16 mouse cellular contexts compared by ENCODE assay signal in the genomic region with DNA sequence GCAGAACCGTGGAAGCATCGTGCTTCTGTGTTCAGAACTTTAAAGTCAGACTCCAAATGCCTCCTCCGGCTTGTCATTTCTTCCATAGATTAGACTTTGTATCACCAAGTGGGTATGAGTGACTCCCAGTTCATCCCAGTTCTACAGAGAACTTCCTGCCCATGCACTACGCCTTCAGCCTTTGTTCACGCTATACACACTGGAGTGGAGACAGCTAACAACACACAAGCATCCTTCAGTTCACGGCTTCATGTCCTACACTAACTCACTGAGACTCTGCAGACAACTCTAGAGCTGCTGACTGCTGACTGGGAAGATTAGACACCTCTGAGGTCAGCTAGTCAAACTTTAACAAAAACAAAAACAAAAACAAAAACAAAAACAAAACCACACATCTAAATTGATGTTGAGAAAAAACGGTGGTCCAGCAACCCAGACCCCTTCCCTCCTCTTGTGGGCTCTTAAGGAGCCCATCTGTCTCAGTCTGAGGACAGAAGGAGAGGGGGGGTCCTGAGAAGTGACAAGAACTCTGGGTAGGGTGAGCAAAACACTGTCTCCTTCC. TPM values are rescaled to one million over a fixed set of nuclear protein-coding genes. Genes with fewer than 3 reads are reported as not detected.
A peak's percentile ranks its signal among the peaks of the same experiment; 100 is the strongest.
DNase-seq lines count a peak whose midpoint lies in the region; ATAC-seq lines count a peak whose summit lies in the region.
"Had no signal": no experiment of that assay in that cellular context is flagged by ENCODE, and none has a peak within 500 bp of the region (broad histone marks: within the 10 kb centered on the region; RNA-seq: fewer than 3 reads in every experiment).

No protein-coding gene starts in this region.

- no peak for DNase-seq in hindbrain, embryonic 10.5 days (ENCODE audit: low spot score)
- peak; percentile 92 for DNase-seq in midbrain, embryonic 11.5 days (ENCODE audit: low spot score, missing footprints)
- DNase-seq: heart, adult 18-20 months; kidney, postnatal 36 days; lung, adult 2 months; right cerebral cortex, postnatal 4 days had no signal

- H3K4me1 ChIP-seq in hindbrain, embryonic 10.5 days (replicated peaks), result peaks cover 85% of the 10 kb centered on the region
- H3K4me1 ChIP-seq in hindbrain, embryonic 16.5 days (ENCODE audit: control insufficient read depth, insufficient read depth, low read depth, low read length), result peaks cover 20% of the 10 kb centered on the region
- peaks cover 47% of the 10 kb centered on the region for H3K4me1 ChIP-seq in midbrain, embryonic 11.5 days (ENCODE audit: control insufficient read depth, insufficient read depth, low read length)
- peaks cover 15% of the 10 kb centered on the region for H3K4me1 ChIP-seq in midbrain, embryonic 16.5 days (ENCODE audit: control insufficient read depth, insufficient read depth, low read length)
- peaks cover 49% of the 10 kb centered on the region for H3K4me1 ChIP-seq in hindbrain, embryonic 13.5 days (replicated peaks)
- peaks cover 44% of the 10 kb centered on the region for H3K4me1 ChIP-seq in neural tube, embryonic 15.5 days

- peaks cover 100% of the 10 kb centered on the region for H3K27me3 ChIP-seq in hindbrain, embryonic 10.5 days (ENCODE audit: insufficient read depth, poor library complexity, severe bottlenecking)
- H3K27me3 ChIP-seq in hindbrain, embryonic 16.5 days (replicated peaks; ENCODE audit: control insufficient read depth, insufficient read depth, low read length), result peaks cover 63% of the 10 kb centered on the region
- H3K27me3 ChIP-seq in midbrain, embryonic 11.5 days (ENCODE audit: control insufficient read depth, insufficient read depth, low read length), result peaks cover 92% of the 10 kb centered on the region
- peaks cover 91% of the 10 kb centered on the region for H3K27me3 ChIP-seq in midbrain, embryonic 16.5 days (ENCODE audit: control insufficient read depth, insufficient read depth, low read depth, low read length)
- peaks cover 99% of the 10 kb centered on the region for H3K27me3 ChIP-seq in hindbrain, embryonic 13.5 days
- H3K27me3 ChIP-seq in neural tube, embryonic 15.5 days (replicated peaks), result peaks cover 79% of the 10 kb centered on the region

- no peaks in the 10 kb centered on the region for H3K9me3 ChIP-seq in hindbrain, embryonic 10.5 days
- H3K9me3 ChIP-seq in hindbrain, embryonic 16.5 days (ENCODE audit: control insufficient read depth, low read length), result no peaks in the 10 kb centered on the region
- no peaks in the 10 kb centered on the region for H3K9me3 ChIP-seq in midbrain, embryonic 11.5 days (ENCODE audit: control insufficient read depth, low read length)
- H3K9me3 ChIP-seq in midbrain, embryonic 16.5 days (replicated peaks; ENCODE audit: control insufficient read depth, low read length, poor library complexity, severe bottlenecking), result no peaks in the 10 kb centered on the region
- H3K9me3 ChIP-seq in hindbrain, embryonic 13.5 days, result no peaks in the 10 kb centered on the region
- H3K9me3 ChIP-seq in neural tube, embryonic 15.5 days (replicated peaks), result no peaks in the 10 kb centered on the region

- H3K9ac ChIP-seq in hindbrain, embryonic 16.5 days (ENCODE audit: low read depth, low read length), result no peak overlapping the region
- H3K9ac ChIP-seq in midbrain, embryonic 11.5 days (ENCODE audit: low read length), result no peak overlapping the region; the same call in 1 of the 2 replicates
- no peak overlapping the region for H3K9ac ChIP-seq in midbrain, embryonic 16.5 days (ENCODE audit: low read depth, low read length)
- H3K9ac ChIP-seq in hindbrain, embryonic 13.5 days, result no peak overlapping the region
- no peak overlapping the region for H3K9ac ChIP-seq in neural tube, embryonic 15.5 days (replicated peaks)

- peak overlapping the region; percentile 12 for H3K4me3 ChIP-seq in hindbrain, embryonic 10.5 days
- H3K4me3 ChIP-seq in hindbrain, embryonic 16.5 days (ENCODE audit: low read length), result no peak overlapping the region
- H3K4me3 ChIP-seq in midbrain, embryonic 11.5 days (ENCODE audit: low read depth, low read length), result no peak overlapping the region
- H3K4me3 ChIP-seq in midbrain, embryonic 16.5 days (ENCODE audit: low read depth, low read length), result no peak overlapping the region
- H3K4me3 ChIP-seq in hindbrain, embryonic 13.5 days, result no peak overlapping the region
- no peak overlapping the region for H3K4me3 ChIP-seq in neural tube, embryonic 15.5 days (replicated peaks)

- no peak for ATAC-seq in hindbrain, embryonic 16.5 days
- ATAC-seq in midbrain, embryonic 11.5 days (ENCODE audit: low FRiP score), result no peak; the same call in 1 of the 2 replicates
- no peak for ATAC-seq in midbrain, embryonic 16.5 days
- no peak for ATAC-seq in hindbrain, embryonic 13.5 days (ENCODE audit: low FRiP score)
- no peak for ATAC-seq in neural tube, embryonic 15.5 days (ENCODE audit: low FRiP score)
- no peak for ATAC-seq in cerebellum, adult (ENCODE audit: insufficient number of reproducible peaks, low FRiP score, low TSS enrichment)

- 14% methylated on average over 7 of the region's 7 CpGs for WGBS in hindbrain, embryonic 10.5 days
- WGBS in hindbrain, embryonic 16.5 days, result 12% methylated on average over 7 of the region's 7 CpGs
- WGBS in midbrain, embryonic 11.5 days, result 11% methylated on average over 7 of the region's 7 CpGs
- 7% methylated on average over 7 of the region's 7 CpGs for WGBS in midbrain, embryonic 16.5 days
- WGBS in hindbrain, embryonic 13.5 days, result 12% methylated on average over 7 of the region's 7 CpGs
- WGBS in neural tube, embryonic 15.5 days, result 22% methylated on average over 7 of the region's 7 CpGs

- H3K27ac ChIP-seq in hindbrain, embryonic 10.5 days, result peak overlapping the region; percentile 19; the same call in 1 of the 2 replicates
- no peak overlapping the region for H3K27ac ChIP-seq in hindbrain, embryonic 16.5 days (ENCODE audit: low read depth, low read length)
- peak overlapping the region; percentile 12 for H3K27ac ChIP-seq in midbrain, embryonic 11.5 days (ENCODE audit: low read depth, low read length)
- no peak overlapping the region for H3K27ac ChIP-seq in midbrain, embryonic 16.5 days (ENCODE audit: low read length)
- 0 out of 2 replicates have a peak overlapping the region, but pooled peaks have one; percentile 12 for H3K27ac ChIP-seq in hindbrain, embryonic 13.5 days
- H3K27ac ChIP-seq in neural tube, embryonic 15.5 days (replicated peaks), result peak overlapping the region; percentile 14; the same call in 1 of the 2 replicates

- no peak overlapping the region for H3K4me2 ChIP-seq in hindbrain, embryonic 16.5 days (ENCODE audit: low read length)
- peak overlapping the region; percentile 25; the same call in 1 of the 2 replicates for H3K4me2 ChIP-seq in midbrain, embryonic 11.5 days
- no peak overlapping the region for H3K4me2 ChIP-seq in midbrain, embryonic 16.5 days (ENCODE audit: low read length)
- H3K4me2 ChIP-seq in hindbrain, embryonic 13.5 days, result no peak overlapping the region
- H3K4me2 ChIP-seq in neural tube, embryonic 15.5 days, result no peak overlapping the region

- H3K36me3 ChIP-seq in hindbrain, embryonic 10.5 days, result no peaks in the 10 kb centered on the region
- no peaks in the 10 kb centered on the region for H3K36me3 ChIP-seq in hindbrain, embryonic 16.5 days (ENCODE audit: control insufficient read depth, insufficient read depth, low read length)
- H3K36me3 ChIP-seq in midbrain, embryonic 11.5 days (ENCODE audit: control insufficient read depth, insufficient read depth, low read length), result no peaks in the 10 kb centered on the region
- H3K36me3 ChIP-seq in midbrain, embryonic 16.5 days (ENCODE audit: control insufficient read depth, insufficient read depth, low read length), result no peaks in the 10 kb centered on the region
- no peaks in the 10 kb centered on the region for H3K36me3 ChIP-seq in hindbrain, embryonic 13.5 days
- no peaks in the 10 kb centered on the region for H3K36me3 ChIP-seq in neural tube, embryonic 15.5 days

RNA-seq across cellular contexts. Expression of a gene that starts 20.7 kb away (rescaled TPM):
- polyA plus RNA-seq in hindbrain, embryonic 10.5 days (2016; fragmentation: Nextera tagmentation; extraction: Ambion mirVana), result 0.44 and 3.3 TPM in 2 replicates
- polyA plus RNA-seq in hindbrain, embryonic 16.5 days (2015; fragmentation: Nextera tagmentation; extraction: Ambion mirVana), result 0.12 and 0.19 TPM in 2 replicates
- 7.9 and 13.9 TPM in 2 replicates for polyA plus RNA-seq in midbrain, embryonic 11.5 days (2014; fragmentation: Nextera tagmentation; extraction: Ambion mirVana)
- polyA plus RNA-seq in midbrain, embryonic 16.5 days (2015; fragmentation: Nextera tagmentation; extraction: Ambion mirVana), result 1.2 and 2.1 TPM in 2 replicates
- polyA plus RNA-seq in hindbrain, embryonic 13.5 days (2015; fragmentation: Nextera tagmentation; extraction: Ambion mirVana), result 0.43 and 0.78 TPM in 2 replicates
- polyA plus RNA-seq in neural tube, embryonic 15.5 days (2015; fragmentation: Nextera tagmentation; extraction: Ambion mirVana), result 0.05 and 0.14 TPM in 2 replicates
- polyA plus RNA-seq: C2C12; liver, adult 2 months; lung, adult 2 months had no signal

RNA-seq across cellular contexts. Expression of a gene that starts 31.7 kb away (rescaled TPM):
- polyA plus RNA-seq in hindbrain, embryonic 10.5 days (2016; fragmentation: Nextera tagmentation; extraction: Ambion mirVana), result 0.54 and 0.58 TPM in 2 replicates
- polyA plus RNA-seq in hindbrain, embryonic 16.5 days (2015; fragmentation: Nextera tagmentation; extraction: Ambion mirVana), result 0.18 and 0.47 TPM in 2 replicates
- 0.18 and 0.25 TPM in 2 replicates for polyA plus RNA-seq in midbrain, embryonic 11.5 days (2014; fragmentation: Nextera tagmentation; extraction: Ambion mirVana)
- 0.15 and 0.32 TPM in 2 replicates for polyA plus RNA-seq in midbrain, embryonic 16.5 days (2015; fragmentation: Nextera tagmentation; extraction: Ambion mirVana)
- polyA plus RNA-seq in hindbrain, embryonic 13.5 days (2015; fragmentation: Nextera tagmentation; extraction: Ambion mirVana), result 0.26 and 0.51 TPM in 2 replicates
- 0.41 and 0.69 TPM in 2 replicates for polyA plus RNA-seq in neural tube, embryonic 15.5 days (2015; fragmentation: Nextera tagmentation; extraction: Ambion mirVana)

RNA-seq across cellular contexts. Expression of a gene that starts 38.6 kb away (rescaled TPM):
- polyA plus RNA-seq in hindbrain, embryonic 10.5 days (2016; fragmentation: Nextera tagmentation; extraction: Ambion mirVana), result not detected in 2 replicates
- not detected in 2 replicates for polyA plus RNA-seq in hindbrain, embryonic 16.5 days (2015; fragmentation: Nextera tagmentation; extraction: Ambion mirVana)
- polyA plus RNA-seq in midbrain, embryonic 11.5 days (2014; fragmentation: Nextera tagmentation; extraction: Ambion mirVana), result not detected in 2 replicates
- not detected in 2 replicates for polyA plus RNA-seq in midbrain, embryonic 16.5 days (2015; fragmentation: Nextera tagmentation; extraction: Ambion mirVana)
- polyA plus RNA-seq in hindbrain, embryonic 13.5 days (2015; fragmentation: Nextera tagmentation; extraction: Ambion mirVana), result not detected in 2 replicates
- not detected in 2 replicates for polyA plus RNA-seq in neural tube, embryonic 15.5 days (2015; fragmentation: Nextera tagmentation; extraction: Ambion mirVana)
- polyA plus RNA-seq: C2C12; embryonic facial prominence, embryonic 11.5 days; heart, embryonic 16.5 days; liver, adult 2 months; lung, adult 2 months; thymus, postnatal 0 days had no signal

RNA-seq across cellular contexts. Expression of a gene that starts 41.2 kb away (rescaled TPM):
- 642 and 644 TPM in 2 replicates for polyA plus RNA-seq in hindbrain, embryonic 10.5 days (2016; fragmentation: Nextera tagmentation; extraction: Ambion mirVana)
- 705 and 838 TPM in 2 replicates for polyA plus RNA-seq in hindbrain, embryonic 16.5 days (2015; fragmentation: Nextera tagmentation; extraction: Ambion mirVana)
- polyA plus RNA-seq in midbrain, embryonic 11.5 days (2014; fragmentation: Nextera tagmentation; extraction: Ambion mirVana), result 443 and 490 TPM in 2 replicates
- 570 and 615 TPM in 2 replicates for polyA plus RNA-seq in midbrain, embryonic 16.5 days (2015; fragmentation: Nextera tagmentation; extraction: Ambion mirVana)
- 592 and 624 TPM in 2 replicates for polyA plus RNA-seq in hindbrain, embryonic 13.5 days (2015; fragmentation: Nextera tagmentation; extraction: Ambion mirVana)
- polyA plus RNA-seq in neural tube, embryonic 15.5 days (2015; fragmentation: Nextera tagmentation; extraction: Ambion mirVana), result 714 and 813 TPM in 2 replicates

RNA-seq across cellular contexts. Expression of a gene that starts 48.6 kb away (rescaled TPM):
- polyA plus RNA-seq in hindbrain, embryonic 10.5 days (2016; fragmentation: Nextera tagmentation; extraction: Ambion mirVana), result 42.3 and 46.5 TPM in 2 replicates
- polyA plus RNA-seq in hindbrain, embryonic 16.5 days (2015; fragmentation: Nextera tagmentation; extraction: Ambion mirVana), result 21.9 and 25.1 TPM in 2 replicates
- 24.2 and 24.7 TPM in 2 replicates for polyA plus RNA-seq in midbrain, embryonic 11.5 days (2014; fragmentation: Nextera tagmentation; extraction: Ambion mirVana)
- 25.2 and 28.6 TPM in 2 replicates for polyA plus RNA-seq in midbrain, embryonic 16.5 days (2015; fragmentation: Nextera tagmentation; extraction: Ambion mirVana)
- 29.4 and 31.0 TPM in 2 replicates for polyA plus RNA-seq in hindbrain, embryonic 13.5 days (2015; fragmentation: Nextera tagmentation; extraction: Ambion mirVana)
- 25.0 TPM in 2 replicates for polyA plus RNA-seq in neural tube, embryonic 15.5 days (2015; fragmentation: Nextera tagmentation; extraction: Ambion mirVana)

Comparison
In these comparisons a context has a peak if more than half of its experiments do, and no peak if none do; other contexts are left out.
1. H3K27ac ChIP-seq: peak in hindbrain, embryonic 10.5 days (single experiment), midbrain, embryonic 11.5 days (single experiment), hindbrain, embryonic 13.5 days (single experiment) and neural tube, embryonic 15.5 days (single experiment); none in hindbrain, embryonic 16.5 days (single experiment) and midbrain, embryonic 16.5 days (single experiment).